Mouse (Mus musculus) embryonic facial prominence, embryonic 11.5 days (tissue): ENCODE data around the gene Ccr2. TPM values are rescaled to one million over a fixed set of nuclear protein-coding genes. Genes with fewer than 3 reads are reported as not detected.
"Not testable (repeated sequence)": the region's sequence is repeated elsewhere in the genome, so short reads cannot be mapped to it uniquely, and the experiment has no call there.

Experiments used
- ATAC-seq: fragments of 200-750 bp; cut with Nextera tagmentation; replicated peaks from 2 replicates; pipeline ENCODE4 v1.8.0; 2017; ENCODE audit warnings: low read depth; ENCODE audit not compliant: insufficient number of reproducible peaks, low FRiP score, low TSS enrichment
- DNase-seq: peaks from one replicate; pipeline ENCODE4 v3.0.0-alpha.2; 2015; ENCODE audit warnings: low spot score
- H3K27ac ChIP-seq: fragments of 300-500 bp; sonication (generic); replicated peaks from 2 replicates; pipeline ENCODE4 v1.5.1; 2014; ENCODE audit warnings: mild to moderate bottlenecking, low read depth, low read length, control low read depth
- H3K27me3 ChIP-seq: fragments of 300-500 bp; sonication (generic); 2 replicates; pipeline ENCODE4 v1.6.1; 2014; ENCODE audit warnings: mild to moderate bottlenecking, low read length, moderate library complexity, mixed read lengths; ENCODE audit not compliant: control insufficient read depth, insufficient read depth
- H3K36me3 ChIP-seq: fragments of 300-500 bp; sonication (generic); replicated peaks from 2 replicates; pipeline ENCODE4 v1.6.1; 2014; ENCODE audit warnings: low read depth, mild to moderate bottlenecking, low read length, moderate library complexity, mixed read lengths; ENCODE audit not compliant: control insufficient read depth, insufficient read depth
- H3K4me1 ChIP-seq: fragments of 300-500 bp; sonication (generic); 2 replicates; pipeline ENCODE4 v1.6.1; 2014; ENCODE audit warnings: low read length, mixed read lengths; ENCODE audit not compliant: control insufficient read depth, insufficient read depth
- H3K4me2 ChIP-seq: fragments of 300-500 bp; sonication (generic); 2 replicates; pipeline ENCODE4 v1.6.1; 2014; ENCODE audit warnings: low read depth, mild to moderate bottlenecking, control low read depth, low read length, moderate library complexity
- H3K4me3 ChIP-seq: fragments of 300-500 bp; sonication (generic); 2 replicates; pipeline ENCODE4 v1.5.1; 2014; ENCODE audit warnings: low read depth, low read length, control low read depth
- H3K9ac ChIP-seq: fragments of 300-500 bp; sonication (generic); replicated peaks from 2 replicates; pipeline ENCODE4 v1.6.1; 2014; ENCODE audit warnings: mild to moderate bottlenecking, control low read depth, low read length
- H3K9me3 ChIP-seq: fragments of 300-500 bp; sonication (generic); replicated peaks from 2 replicates; pipeline ENCODE4 v1.6.1; 2016; ENCODE audit warnings: mild to moderate bottlenecking, low read length, inconsistent platforms, mixed read lengths; ENCODE audit not compliant: control insufficient read depth
- WGBS: fragments of 180-500 bp; shearing (Covaris S2); extraction: QIAGEN DNeasy Blood & Tissue Kit; methylation state at CpG from one replicate; pipeline ENCODE4 v1.1.7; 2014; 5-methylcytosine and 5-hydroxymethylcytosine counted together
- polyA plus RNA-seq: library from polyadenylated mRNA; unstranded; fragments of >200 nt; fragmentation: Nextera tagmentation; extraction: Ambion mirVana; gene quantifications from 2 replicates; pipeline ENCODE4 v1.2.1, GENCODE M21; 2014

The Ccr2 gene
- 0.31 and 0.59 TPM in 2 replicates for polyA plus RNA-seq

GRCm38 (mm10) chr9:124101723-124102122 is at the start of gene Ccr2:
Gene Ccr2, plus strand, starts transcription at chr9:124101950.
- Histone ChIP-seq H3K4me3 (no peak within 1 kb of the TSS), H3K9me3 (no peaks in the 10 kb centered on the region), H3K27ac (no peak within 1 kb of the TSS), H3K4me2 (no peak within 1 kb of the TSS), H3K4me1 (no peaks in the 10 kb centered on the region), H3K36me3 (no peaks in the 10 kb centered on the region), H3K27me3 (no peaks in the 10 kb centered on the region), H3K9ac (no peak within 1 kb of the TSS)
- WGBS = 87% methylated on average over 4 of the region's 4 CpGs
- DNase-seq (no peak), ATAC-seq (no peak)

GRCm38 (mm10) chr9:124053532-124053931 is 48.2 kb upstream of the Ccr2 start:
- DNase-seq = no peak
- 48% methylated on average over 2 of the region's 2 CpGs for WGBS

GRCm38 (mm10) chr9:124056158-124056709 is 45.5 kb upstream of the Ccr2 start:
- DNase-seq (no peak), ATAC-seq (no peak)
- Histone ChIP-seq H3K27ac (no peak overlapping the region), H3K4me3 (no peak overlapping the region), H3K27me3 (no peaks in the 10 kb centered on the region), H3K9me3 (no peaks in the 10 kb centered on the region), H3K36me3 (no peaks in the 10 kb centered on the region), H3K9ac (no peak overlapping the region), H3K4me1 (no peaks in the 10 kb centered on the region), H3K4me2 (no peak overlapping the region)
- WGBS = 82% methylated on average over 3 of the region's 3 CpGs

More at GRCm38 (mm10) chr9:124053532-124053931, 48.2 kb upstream of the Ccr2 start:
- Histone ChIP-seq H3K9me3 (no peaks in the 10 kb centered on the region), H3K9ac (no peak overlapping the region), H3K4me2 (no peak overlapping the region), H3K4me3 (no peak overlapping the region), H3K27ac (no peak overlapping the region), H3K4me1 (no peaks in the 10 kb centered on the region), H3K36me3 (no peaks in the 10 kb centered on the region), H3K27me3 (no peaks in the 10 kb centered on the region)
- no peak for ATAC-seq

DNA sequence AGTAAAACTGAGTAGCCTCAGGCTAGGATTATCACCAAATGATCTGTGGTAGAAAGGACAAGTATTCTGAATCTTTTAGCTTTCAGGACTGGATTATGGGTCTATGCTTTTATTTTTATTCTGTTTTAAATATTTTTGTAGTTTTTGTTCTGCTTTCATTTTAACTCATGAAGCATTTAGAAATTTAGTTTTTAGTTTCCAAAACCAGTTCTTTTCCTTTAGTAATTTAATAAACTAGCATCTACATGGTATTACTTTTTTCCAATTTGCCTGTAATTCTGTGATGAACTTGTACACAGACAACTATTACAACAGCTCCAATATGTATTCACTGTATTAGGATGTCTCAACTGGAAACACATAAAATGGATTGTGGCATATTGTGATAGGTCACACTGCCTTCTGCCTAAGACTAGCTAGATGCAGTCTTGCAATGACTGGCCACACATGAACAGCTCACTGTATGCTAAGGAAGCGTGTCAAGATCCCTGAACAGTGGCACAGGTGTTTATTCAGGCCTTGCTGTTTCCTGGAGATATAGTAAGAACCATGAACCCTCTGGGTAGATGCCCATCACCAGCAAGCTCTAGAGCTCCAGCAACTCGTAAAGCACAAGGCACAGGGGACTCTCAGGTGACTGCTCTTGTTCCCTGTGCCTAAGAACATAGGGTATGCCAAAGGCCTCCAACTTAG is 41.9 kb upstream of the Ccr2 start:
- ATAC-seq (no peak), DNase-seq (no peak)
- 58% methylated on average over 2 of the region's 2 CpGs for WGBS
- no peaks in the 10 kb centered on the region for H3K27me3 ChIP-seq
- no peak overlapping the region for H3K4me2 ChIP-seq
- H3K9me3 ChIP-seq = no peaks in the 10 kb centered on the region
- H3K4me1 ChIP-seq = no peaks in the 10 kb centered on the region
- no peak overlapping the region for H3K9ac ChIP-seq
- no peak overlapping the region for H3K4me3 ChIP-seq
- H3K36me3 ChIP-seq = no peaks in the 10 kb centered on the region
- no peak overlapping the region for H3K27ac ChIP-seq

DNA sequence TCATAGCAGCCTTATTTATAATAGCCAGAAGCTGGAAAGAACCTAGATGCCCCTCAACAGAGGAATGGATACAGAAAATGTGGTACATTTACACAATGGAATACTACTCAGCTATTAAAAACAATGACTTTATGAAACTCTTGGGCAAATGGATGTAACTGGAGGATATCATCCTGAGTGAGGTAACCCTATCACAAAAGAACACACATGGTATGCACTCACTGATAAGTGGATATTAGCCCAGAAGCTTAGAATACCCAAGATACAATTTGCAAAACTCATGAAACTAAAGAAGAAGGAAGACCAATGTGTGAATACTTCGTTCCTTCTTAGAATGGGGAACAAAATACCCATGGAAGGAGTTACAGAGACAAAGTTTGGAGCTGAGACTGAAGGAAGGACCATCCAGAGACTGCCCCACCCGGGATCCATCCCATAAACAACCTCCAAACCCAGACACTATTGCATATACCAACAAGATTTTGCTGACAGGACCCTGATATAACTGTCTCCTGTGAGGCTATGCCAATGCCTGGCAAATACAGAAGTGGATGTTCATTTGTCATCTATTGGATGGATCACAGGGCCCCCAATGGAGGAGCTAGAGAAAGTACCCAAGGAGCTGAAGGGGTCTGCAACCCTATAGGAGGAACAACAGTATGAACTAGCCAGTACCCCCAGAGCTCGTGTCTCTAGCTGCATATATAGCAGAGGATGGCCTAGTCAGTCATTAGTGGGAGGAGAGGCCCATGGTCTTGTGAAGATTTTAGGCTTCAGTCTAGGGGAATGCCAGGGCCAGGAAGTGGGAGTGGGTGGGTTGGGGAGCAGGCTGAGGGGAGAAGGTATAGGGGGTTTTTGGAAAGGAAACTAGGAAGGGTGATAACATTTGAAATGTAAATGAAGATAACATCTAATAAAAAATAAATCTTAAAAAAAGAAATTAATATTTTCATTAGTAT is 40.0 kb upstream of the Ccr2 start:
- 56% methylated on average over 3 of the region's 3 CpGs for WGBS
- H3K36me3 ChIP-seq = not testable (repeated sequence)

DNA sequence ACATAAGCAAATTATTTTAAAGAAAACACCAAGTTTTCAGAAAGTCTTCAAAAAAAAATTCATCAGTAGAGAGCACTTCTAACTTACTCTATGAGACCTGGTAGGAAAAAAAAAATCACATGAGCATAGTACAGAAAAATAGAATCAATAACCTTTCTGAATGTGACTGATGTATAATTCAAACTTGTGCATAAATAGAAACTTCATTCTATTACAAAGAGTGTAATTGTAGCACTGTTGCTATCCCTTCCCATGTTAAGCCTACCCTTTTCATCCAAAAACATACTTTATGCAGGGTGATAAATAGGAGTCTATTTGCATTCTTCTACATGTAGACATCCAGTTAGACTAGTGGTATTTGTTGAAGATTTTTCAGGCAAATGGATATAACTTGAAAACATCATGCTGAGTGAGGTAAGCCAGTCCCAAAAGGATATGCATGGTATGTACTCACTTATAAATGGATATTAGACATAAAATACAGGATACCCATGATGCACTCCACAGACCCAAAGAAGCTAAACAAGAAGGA is 35.1 kb upstream of the Ccr2 start:
- ATAC-seq (no peak), DNase-seq (no peak)
- Histone ChIP-seq H3K4me3 (no peak overlapping the region), H3K27me3 (no peaks in the 10 kb centered on the region), H3K9me3 (no peaks in the 10 kb centered on the region), H3K4me2 (no peak overlapping the region), H3K9ac (no peak overlapping the region), H3K36me3 (no peaks in the 10 kb centered on the region), H3K27ac (no peak overlapping the region), H3K4me1 (no peaks in the 10 kb centered on the region)

More for the DNA sequence above, 40.0 kb upstream of the Ccr2 start:
- H3K9me3 ChIP-seq, H3K4me3 ChIP-seq, H3K27me3 ChIP-seq, H3K4me1 ChIP-seq, H3K27ac ChIP-seq, H3K9ac ChIP-seq, H3K4me2 ChIP-seq, DNase-seq, ATAC-seq: not testable (repeated sequence)

DNA sequence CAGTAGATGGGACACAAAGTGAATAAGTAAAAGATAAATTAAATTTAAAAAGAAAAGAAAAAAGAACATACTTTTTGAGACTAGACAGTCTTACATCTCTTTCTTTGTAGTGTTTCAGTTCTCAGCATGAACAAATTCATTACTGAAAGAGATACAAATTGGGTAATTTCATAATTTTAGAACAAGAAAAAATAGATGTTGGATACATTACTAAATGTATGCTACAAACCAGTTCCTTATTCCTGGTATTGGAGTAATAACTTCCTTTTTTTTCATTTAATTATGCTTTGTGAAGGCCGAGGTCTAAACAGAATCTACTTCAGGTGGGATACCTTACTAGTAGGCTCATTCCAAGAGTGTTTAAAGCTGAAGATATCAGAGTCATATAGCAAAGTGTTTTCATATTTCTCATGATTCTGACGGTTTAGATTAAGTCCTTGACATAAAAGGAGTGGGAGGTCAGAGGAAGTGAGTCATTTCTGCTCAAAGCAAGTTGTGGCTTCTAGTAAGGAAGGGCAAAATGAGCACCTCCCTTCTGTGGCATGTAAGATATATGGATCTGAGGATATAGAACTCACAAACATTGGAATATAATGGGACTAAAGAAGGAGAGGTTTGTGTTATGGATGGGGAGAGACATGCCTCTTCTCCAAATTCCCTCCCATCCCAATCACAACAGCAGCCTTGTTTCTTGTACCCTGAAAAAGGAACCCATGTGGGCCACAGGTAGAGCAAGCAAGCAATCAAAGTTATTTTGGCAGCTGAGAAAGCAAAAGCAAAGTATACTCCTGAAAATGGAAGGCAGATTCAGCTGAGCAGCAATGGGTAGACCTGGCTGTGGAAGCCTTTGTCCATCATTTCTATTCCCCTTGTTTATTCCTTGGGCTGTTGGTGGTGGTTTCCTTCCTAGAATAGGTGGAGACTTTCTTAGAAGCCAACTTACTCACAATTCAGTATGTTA is 33.4 kb upstream of the Ccr2 start:
- Histone ChIP-seq H3K4me3 (no peak overlapping the region), H3K9ac (no peak overlapping the region), H3K27me3 (no peaks in the 10 kb centered on the region), H3K9me3 (no peaks in the 10 kb centered on the region), H3K36me3 (no peaks in the 10 kb centered on the region), H3K4me1 (no peaks in the 10 kb centered on the region), H3K4me2 (no peak overlapping the region), H3K27ac (no peak overlapping the region)
- ATAC-seq (no peak), DNase-seq (no peak)
- 64% methylated on average over 2 of the region's 2 CpGs for WGBS
